Mouse (Mus musculus) megakaryocyte, embryonic 14.5 days (primary cell): ENCODE results near the gene Gja5.

Experiments used
- FLI1 ChIP-seq: IDR thresholded peaks from 2 replicates; pipeline ENCODE4 v1.6.1; 2012; ENCODE audit warnings: low read length, inconsistent platforms, mixed read lengths
- GATA1 ChIP-seq: IDR thresholded peaks from 3 replicates; pipeline ENCODE4 v1.6.1; 2012; ENCODE audit warnings: mixed read lengths, low read length, inconsistent platforms, borderline replicate concordance

- TF ChIP-seq GATA1 = no peak
- no peak for TF ChIP-seq FLI1
Observed at GRCm38 (mm10) chr3:97124193-97124592, 219.7 kb downstream of the Gja5 start.
